Mouse (Mus musculus) heart, embryonic 15.5 days (tissue): ENCODE data around the gene 2900026A02Rik. TPM values are rescaled to one million over a fixed set of nuclear protein-coding genes. Genes with fewer than 3 reads are reported as not detected.

Experiments
- ATAC-seq: fragments of 200-750 bp; cut with Nextera tagmentation; replicated peaks from 2 replicates; pipeline ENCODE4 v1.8.0; 2017; ENCODE audit warnings: low read depth, moderate TSS enrichment; ENCODE audit not compliant: insufficient number of reproducible peaks, insufficient read depth, low FRiP score
- H3K27ac ChIP-seq: fragments of 300-500 bp; sonication (generic); 2 replicates; pipeline ENCODE4 v1.5.1; 2015; ENCODE audit warnings: mild to moderate bottlenecking, inconsistent platforms
- H3K27me3 ChIP-seq: fragments of 300-500 bp; sonication (generic); 2 replicates; pipeline ENCODE4 v1.6.1; 2015; ENCODE audit warnings: inconsistent platforms
- H3K36me3 ChIP-seq: fragments of 300-500 bp; sonication (generic); 2 replicates; pipeline ENCODE4 v1.6.1; 2015; ENCODE audit warnings: mild to moderate bottlenecking, inconsistent platforms
- H3K4me1 ChIP-seq: fragments of 300-500 bp; sonication (generic); replicated peaks from 2 replicates; pipeline ENCODE4 v1.6.1; 2015; ENCODE audit warnings: inconsistent platforms
- H3K4me2 ChIP-seq: fragments of 300-500 bp; sonication (generic); 2 replicates; pipeline ENCODE4 v1.6.1; 2015; ENCODE audit warnings: inconsistent platforms, mild to moderate bottlenecking, moderate library complexity
- H3K4me3 ChIP-seq: fragments of 300-500 bp; sonication (generic); 2 replicates; pipeline ENCODE4 v1.5.1; 2015; ENCODE audit warnings: mild to moderate bottlenecking, inconsistent platforms
- H3K9ac ChIP-seq: fragments of 300-500 bp; sonication (generic); 2 replicates; pipeline ENCODE4 v1.6.1; 2015; ENCODE audit warnings: mild to moderate bottlenecking, inconsistent platforms
- H3K9me3 ChIP-seq: fragments of 300-500 bp; sonication (generic); replicated peaks from 2 replicates; pipeline ENCODE4 v1.6.1; 2016; ENCODE audit warnings: inconsistent platforms
- WGBS: fragments of 180-500 bp; shearing (Covaris S2); methylation state at CpG from one replicate; pipeline ENCODE4 v1.1.7; 2015; ENCODE audit warnings: mixed read lengths; 5-methylcytosine and 5-hydroxymethylcytosine counted together
- polyA plus RNA-seq: library from polyadenylated mRNA; unstranded; fragments of >200 nt; fragmentation: Nextera tagmentation; extraction: Ambion mirVana; gene quantifications from 2 replicates; pipeline ENCODE4 v1.2.1, GENCODE M21; 2015

Gene 2900026A02Rik
- polyA plus RNA-seq, 1 experiment from 2014 or later, result 14.1 TPM

GRCm38 (mm10) chr5:113106594-113106993 is 114.4 kb downstream of the 2900026A02Rik start:
- Histone ChIP-seq H3K27ac (peak overlapping the region; percentile 81), H3K9ac (no peak overlapping the region), H3K4me1 (peaks cover 63% of the 10 kb centered on the region), H3K27me3 (no peaks in the 10 kb centered on the region), H3K36me3 (no peaks in the 10 kb centered on the region), H3K4me3 (no peak overlapping the region), H3K4me2 (no peak overlapping the region), H3K9me3 (no peaks in the 10 kb centered on the region)
- ATAC-seq, result no peak
- WGBS, result 67% methylated on average over 7 of the region's 7 CpGs

GRCm38 (mm10) chr5:113105481-113105880 is 115.6 kb downstream of the 2900026A02Rik start:
- Histone ChIP-seq H3K9ac (no peak overlapping the region), H3K27me3 (no peaks in the 10 kb centered on the region), H3K4me2 (no peak overlapping the region), H3K27ac (no peak overlapping the region), H3K4me3 (no peak overlapping the region), H3K36me3 (peaks cover 7% of the 10 kb centered on the region; the same call in 1 of the 2 replicates), H3K9me3 (no peaks in the 10 kb centered on the region), H3K4me1 (peaks cover 59% of the 10 kb centered on the region)
- no peak; the same call in 1 of the 2 replicates for ATAC-seq
- WGBS, result 88% methylated on average over 4 of the region's 4 CpGs

GRCm38 (mm10) chr5:113105035-113105434 is 116.0 kb downstream of the 2900026A02Rik start:
- no peak overlapping the region for H3K4me3 ChIP-seq
- ATAC-seq, result no peak
- no peaks in the 10 kb centered on the region for H3K9me3 ChIP-seq
- peaks cover 56% of the 10 kb centered on the region for H3K4me1 ChIP-seq
- H3K9ac ChIP-seq, result no peak overlapping the region
- no peak overlapping the region for H3K4me2 ChIP-seq
- peaks cover 11% of the 10 kb centered on the region for H3K36me3 ChIP-seq
- no peak overlapping the region for H3K27ac ChIP-seq
- WGBS, result 79% methylated on average over 9 of the region's 9 CpGs
- H3K27me3 ChIP-seq, result no peaks in the 10 kb centered on the region

- WGBS, result 48% methylated on average over 7 of the region's 7 CpGs
- no peaks in the 10 kb centered on the region for H3K27me3 ChIP-seq
- no peak overlapping the region for H3K9ac ChIP-seq
- H3K4me1 ChIP-seq, result peaks cover 41% of the 10 kb centered on the region
- H3K4me2 ChIP-seq, result no peak overlapping the region
- H3K27ac ChIP-seq, result peak overlapping the region; percentile 22; the same call in 1 of the 2 replicates
- H3K4me3 ChIP-seq, result no peak overlapping the region
- ATAC-seq, result no peak
- no peaks in the 10 kb centered on the region for H3K9me3 ChIP-seq
- H3K36me3 ChIP-seq, result peaks cover 24% of the 10 kb centered on the region
Observed at GRCm38 (mm10) chr5:113102455-113102854, 118.6 kb downstream of the 2900026A02Rik start.

GRCm38 (mm10) chr5:113101457-113101856 is 119.6 kb downstream of the 2900026A02Rik start:
- no peak overlapping the region for H3K4me3 ChIP-seq
- 81% methylated on average over 10 of the region's 10 CpGs for WGBS
- H3K9ac ChIP-seq, result no peak overlapping the region
- no peaks in the 10 kb centered on the region for H3K27me3 ChIP-seq
- no peak overlapping the region for H3K27ac ChIP-seq
- H3K4me2 ChIP-seq, result no peak overlapping the region
- H3K9me3 ChIP-seq, result no peaks in the 10 kb centered on the region
- ATAC-seq, result no peak
- H3K36me3 ChIP-seq, result peaks cover 33% of the 10 kb centered on the region
- H3K4me1 ChIP-seq, result peaks cover 31% of the 10 kb centered on the region

- H3K36me3 ChIP-seq, result peaks cover 43% of the 10 kb centered on the region
- H3K9me3 ChIP-seq, result no peaks in the 10 kb centered on the region
- H3K27me3 ChIP-seq, result no peaks in the 10 kb centered on the region
- no peak overlapping the region for H3K4me2 ChIP-seq
- no peak for ATAC-seq
- WGBS, result 84% methylated on average over 11 of the region's 11 CpGs
- H3K4me3 ChIP-seq, result no peak overlapping the region
- peaks cover 28% of the 10 kb centered on the region for H3K4me1 ChIP-seq
- no peak overlapping the region for H3K9ac ChIP-seq
- H3K27ac ChIP-seq, result no peak overlapping the region
Observed at GRCm38 (mm10) chr5:113100422-113100821, 120.6 kb downstream of the 2900026A02Rik start.

GRCm38 (mm10) chr5:113099546-113099945 is 121.5 kb downstream of the 2900026A02Rik start:
- Histone ChIP-seq H3K9me3 (no peaks in the 10 kb centered on the region), H3K4me1 (peaks cover 26% of the 10 kb centered on the region), H3K36me3 (peaks cover 52% of the 10 kb centered on the region), H3K27ac (peak overlapping the region; percentile 7; the same call in 1 of the 2 replicates), H3K4me3 (no peak overlapping the region), H3K4me2 (no peak overlapping the region), H3K9ac (no peak overlapping the region), H3K27me3 (no peaks in the 10 kb centered on the region)
- 19% methylated on average over 1 of the region's 1 CpGs for WGBS
- peak; percentile 14; the same call in 1 of the 2 replicates for ATAC-seq

- Histone ChIP-seq H3K36me3 (peaks cover 63% of the 10 kb centered on the region), H3K4me3 (no peak overlapping the region), H3K9me3 (no peaks in the 10 kb centered on the region), H3K4me2 (no peak overlapping the region), H3K4me1 (peaks cover 20% of the 10 kb centered on the region), H3K9ac (no peak overlapping the region), H3K27me3 (no peaks in the 10 kb centered on the region), H3K27ac (no peak overlapping the region)
- WGBS, result 91% methylated on average over 17 of the region's 17 CpGs
- no peak for ATAC-seq
Observed at GRCm38 (mm10) chr5:113097551-113097950, 123.5 kb downstream of the 2900026A02Rik start.

- peaks cover 72% of the 10 kb centered on the region for H3K36me3 ChIP-seq
- no peak overlapping the region for H3K4me3 ChIP-seq
- no peak overlapping the region for H3K9ac ChIP-seq
- no peak for ATAC-seq
- no peak overlapping the region for H3K27ac ChIP-seq
- H3K27me3 ChIP-seq, result no peaks in the 10 kb centered on the region
- H3K9me3 ChIP-seq, result no peaks in the 10 kb centered on the region
- 95% methylated on average over 18 of the region's 18 CpGs for whole genome bisulfite sequencing
- peaks cover 8% of the 10 kb centered on the region; the same call in 1 of the 2 replicates for H3K4me1 ChIP-seq
- no peak overlapping the region for H3K4me2 ChIP-seq
Observed at GRCm38 (mm10) chr5:113095456-113095855, 125.6 kb downstream of the 2900026A02Rik start.

GRCm38 (mm10) chr5:113092406-113092805 is 128.6 kb downstream of the 2900026A02Rik start:
- Histone ChIP-seq H3K4me3 (no peak overlapping the region), H3K4me2 (no peak overlapping the region), H3K9me3 (no peaks in the 10 kb centered on the region), H3K9ac (no peak overlapping the region), H3K27me3 (no peaks in the 10 kb centered on the region), H3K36me3 (peaks cover 80% of the 10 kb centered on the region), H3K4me1 (peaks cover 3% of the 10 kb centered on the region; the same call in 1 of the 2 replicates), H3K27ac (no peak overlapping the region)
- no peak for ATAC-seq
- 62% methylated on average over 7 of the region's 7 CpGs for WGBS

GRCm38 (mm10) chr5:113091162-113091561 is 129.9 kb downstream of the 2900026A02Rik start:
- no peak for ATAC-seq
- WGBS, result 66% methylated on average over 5 of the region's 5 CpGs
- Histone ChIP-seq H3K4me2 (no peak overlapping the region), H3K9me3 (no peaks in the 10 kb centered on the region), H3K4me3 (no peak overlapping the region), H3K27ac (no peak overlapping the region), H3K27me3 (no peaks in the 10 kb centered on the region), H3K36me3 (peaks cover 68% of the 10 kb centered on the region), H3K9ac (no peak overlapping the region), H3K4me1 (peaks cover 3% of the 10 kb centered on the region; the same call in 1 of the 2 replicates)

- no peak overlapping the region for H3K27ac ChIP-seq
- H3K9me3 ChIP-seq, result no peaks in the 10 kb centered on the region
- ATAC-seq, result no peak
- H3K36me3 ChIP-seq, result peaks cover 65% of the 10 kb centered on the region
- no peaks in the 10 kb centered on the region for H3K27me3 ChIP-seq
- H3K4me1 ChIP-seq, result peaks cover 3% of the 10 kb centered on the region; the same call in 1 of the 2 replicates
- WGBS, result 87% methylated on average over 11 of the region's 11 CpGs
- H3K4me2 ChIP-seq, result no peak overlapping the region
- no peak overlapping the region for H3K4me3 ChIP-seq
- H3K9ac ChIP-seq, result no peak overlapping the region
Observed at GRCm38 (mm10) chr5:113090750-113091149, 130.3 kb downstream of the 2900026A02Rik start.
